Mouse (Mus musculus): ENCODE measurements around the gene Mx1.

The Mx1 gene

GRCm38 (mm10) chr16:97462481-97463181, at the start of gene Mx1:
Gene Mx1 (minus strand): TSS chr16:97462907.
- no peak for DNase-seq (ENCODE audit: extremely low spot score)

- no peak for DNase-seq (ENCODE audit: extremely low spot score)
Observed at GRCm38 (mm10) chr16:97512347-97512751, 49.6 kb upstream of the Mx1 start.

- DNase-seq (ENCODE audit: extremely low spot score) = no peak
Observed at GRCm38 (mm10) chr16:97511495-97511894, 48.8 kb upstream of the Mx1 start.

GRCm38 (mm10) chr16:97510849-97511248, 48.1 kb upstream of the Mx1 start:
- DNase-seq (ENCODE audit: extremely low spot score) = no peak

GRCm38 (mm10) chr16:97507783-97508182, 45.1 kb upstream of the Mx1 start:
- no peak for DNase-seq (ENCODE audit: extremely low spot score)

- no peak for DNase-seq (ENCODE audit: extremely low spot score)
Observed at GRCm38 (mm10) chr16:97504793-97505192, 42.1 kb upstream of the Mx1 start.

- no peak for DNase-seq (ENCODE audit: extremely low spot score)
Observed at GRCm38 (mm10) chr16:97503849-97504248, 41.1 kb upstream of the Mx1 start.

- DNase-seq (ENCODE audit: extremely low spot score) = no peak
Observed at GRCm38 (mm10) chr16:97500901-97501300, 38.2 kb upstream of the Mx1 start.

GRCm38 (mm10) chr16:97499450-97499849, 36.7 kb upstream of the Mx1 start:
- no peak for DNase-seq (ENCODE audit: extremely low spot score)

GRCm38 (mm10) chr16:97498139-97498538, 35.4 kb upstream of the Mx1 start:
- no peak for DNase-seq (ENCODE audit: extremely low spot score)

- no peak for DNase-seq (ENCODE audit: extremely low spot score)
Observed at GRCm38 (mm10) chr16:97497682-97498081, 35.0 kb upstream of the Mx1 start.

- no peak for DNase-seq (ENCODE audit: extremely low spot score)
Observed at GRCm38 (mm10) chr16:97496026-97496425, 33.3 kb upstream of the Mx1 start.

GRCm38 (mm10) chr16:97492369-97492768, 29.7 kb upstream of the Mx1 start:
- no peak for DNase-seq (ENCODE audit: extremely low spot score)

- DNase-seq (ENCODE audit: extremely low spot score) = no peak
Observed at GRCm38 (mm10) chr16:97478655-97479054, 15.9 kb upstream of the Mx1 start.

GRCm38 (mm10) chr16:97476524-97476923, 13.8 kb upstream of the Mx1 start:
- no peak for DNase-seq (ENCODE audit: extremely low spot score)

- no peak for DNase-seq (ENCODE audit: extremely low spot score)
Observed at GRCm38 (mm10) chr16:97475581-97475980, 12.9 kb upstream of the Mx1 start.

- DNase-seq (ENCODE audit: extremely low spot score) = no peak
Observed at GRCm38 (mm10) chr16:97474671-97475070, 12.0 kb upstream of the Mx1 start.

GRCm38 (mm10) chr16:97467993-97468791, 5.5 kb upstream of the Mx1 start:
- DNase-seq (ENCODE audit: extremely low spot score) = no peak

GRCm38 (mm10) chr16:97467472-97467871, 4.8 kb upstream of the Mx1 start:
- DNase-seq (ENCODE audit: extremely low spot score) = no peak

GRCm38 (mm10) chr16:97466182-97466957, 3.7 kb upstream of the Mx1 start:
- no peak for DNase-seq (ENCODE audit: extremely low spot score)

- no peak for DNase-seq (ENCODE audit: extremely low spot score)
Observed at GRCm38 (mm10) chr16:97461271-97461670, 1.4 kb downstream of the Mx1 start.

- no peak for DNase-seq (ENCODE audit: extremely low spot score)
Observed at GRCm38 (mm10) chr16:97459831-97460230, 2.9 kb downstream of the Mx1 start.

All from embryo, embryonic 9.5 days (tissue).